Mouse (Mus musculus) myocyte (in vitro differentiated cells): ENCODE results near the gene Zbtb43. TPM values are rescaled to one million over a fixed set of nuclear protein-coding genes. Genes with fewer than 3 reads are reported as not detected.

Experiments used
- H3K27me3 ChIP-seq: one replicate; pipeline ENCODE4 v1.6.1; 2011; ENCODE audit not compliant: control insufficient read depth, insufficient read depth, insufficient read length
- H3K36me3 ChIP-seq: one replicate; pipeline ENCODE4 v1.6.1; 2011; ENCODE audit not compliant: control insufficient read depth, insufficient read depth
- H3K4me2 ChIP-seq: one replicate; pipeline ENCODE4 v1.6.1; 2011; ENCODE audit warnings: low read depth, control low read depth
- H3K4me3 ChIP-seq: one replicate; pipeline ENCODE4 v1.5.1; 2011; ENCODE audit warnings: mild to moderate bottlenecking, control low read depth, moderate library complexity
- H3K79me2 ChIP-seq: one replicate; pipeline ENCODE4 v1.6.1; 2011; ENCODE audit not compliant: control insufficient read depth, insufficient read depth
- H3ac ChIP-seq: one replicate; pipeline ENCODE4 v1.6.1; 2011; ENCODE audit not compliant: control insufficient read depth, insufficient read length
- CEBPB ChIP-seq: IDR thresholded peaks from 2 replicates; pipeline ENCODE4 v1.6.1; 2011; ENCODE audit warnings: mild to moderate bottlenecking, moderate library complexity; ENCODE audit not compliant: poor library complexity, insufficient read depth, severe bottlenecking
- E2F4 ChIP-seq: IDR thresholded peaks from one replicate; pipeline ENCODE4 v1.6.1; 2011; ENCODE audit warnings: mild to moderate bottlenecking, control low read depth, moderate library complexity; ENCODE audit not compliant: insufficient read depth
- MAX ChIP-seq: IDR thresholded peaks from one replicate; pipeline ENCODE4 v1.6.1; 2011; ENCODE audit warnings: low read depth, mild to moderate bottlenecking, control low read depth
- MYOD1 ChIP-seq, 3 experiments: IDR thresholded peaks; one replicate each; pipeline ENCODE4 v1.6.1; 2011; ENCODE audit warnings: control low read depth in 2 of 3, low read depth in 2 of 3, mild to moderate bottlenecking in 2 of 3, moderate library complexity in 1 of 3; ENCODE audit not compliant: insufficient read length in 2 of 3, control insufficient read depth in 1 of 3
- MYOG ChIP-seq, 3 experiments: IDR thresholded peaks; one replicate each; pipeline ENCODE4 v1.6.1; 2011; ENCODE audit warnings: control low read depth in 2 of 3, low read depth in 2 of 3, mild to moderate bottlenecking in 2 of 3; ENCODE audit not compliant: insufficient read length in 2 of 3, control insufficient read depth in 1 of 3, insufficient read depth in 1 of 3
- POLR2A ChIP-seq: IDR thresholded peaks from one replicate; pipeline ENCODE4 v1.6.1; 2011; ENCODE audit warnings: low read depth, mild to moderate bottlenecking, control low read depth, moderate library complexity; ENCODE audit not compliant: insufficient read length
- POLR2AphosphoS2 ChIP-seq: IDR thresholded peaks from one replicate; pipeline ENCODE4 v1.6.1; 2011; ENCODE audit warnings: low read depth, control low read depth; ENCODE audit not compliant: insufficient read length
- REST ChIP-seq: IDR thresholded peaks from one replicate; pipeline ENCODE4 v1.6.1; 2011; ENCODE audit warnings: mild to moderate bottlenecking, control low read depth, moderate library complexity; ENCODE audit not compliant: insufficient read depth, insufficient read length
- SRF ChIP-seq: IDR thresholded peaks from one replicate; pipeline ENCODE4 v1.6.1; 2011; ENCODE audit warnings: low read depth; ENCODE audit not compliant: control insufficient read depth, insufficient read length
- TCF12 ChIP-seq: IDR thresholded peaks from one replicate; pipeline ENCODE4 v1.6.1; 2011; ENCODE audit warnings: mild to moderate bottlenecking, control low read depth; ENCODE audit not compliant: poor library complexity, insufficient read depth, severe bottlenecking
- TCF3 ChIP-seq: IDR thresholded peaks from one replicate; pipeline ENCODE4 v1.6.1; 2011; ENCODE audit warnings: low read depth, control low read depth; ENCODE audit not compliant: insufficient read length
- USF1 ChIP-seq: IDR thresholded peaks from one replicate; pipeline ENCODE4 v1.6.1; 2011; ENCODE audit warnings: low read depth, mild to moderate bottlenecking, control low read depth, moderate library complexity
- polyA plus RNA-seq: library from polyadenylated mRNA; unstranded; fragments of >200 nt; fragmentation: generic; extraction: Trizol; gene quantifications from one replicate; pipeline ENCODE4 v1.2.1, GENCODE M21; 2012; ENCODE audit warnings: missing spikeins

Zbtb43 gene
- polyA plus RNA-seq, 1 experiment = 10.5 TPM

- H3K4me2 ChIP-seq = no peak overlapping the region
- no peak overlapping the region for H3K4me3 ChIP-seq
- H3K36me3 ChIP-seq = peaks cover 39% of the 10 kb centered on the region
- peaks cover 16% of the 10 kb centered on the region for H3K79me2 ChIP-seq
- no peak overlapping the region for H3ac ChIP-seq
- TF ChIP-seq TCF12 (no peak), USF1 (no peak)
- no peaks in the 10 kb centered on the region for H3K27me3 ChIP-seq
Measured at GRCm38 (mm10) chr2:33456696-33457095, 11.7 kb downstream of the Zbtb43 start.

DNA sequence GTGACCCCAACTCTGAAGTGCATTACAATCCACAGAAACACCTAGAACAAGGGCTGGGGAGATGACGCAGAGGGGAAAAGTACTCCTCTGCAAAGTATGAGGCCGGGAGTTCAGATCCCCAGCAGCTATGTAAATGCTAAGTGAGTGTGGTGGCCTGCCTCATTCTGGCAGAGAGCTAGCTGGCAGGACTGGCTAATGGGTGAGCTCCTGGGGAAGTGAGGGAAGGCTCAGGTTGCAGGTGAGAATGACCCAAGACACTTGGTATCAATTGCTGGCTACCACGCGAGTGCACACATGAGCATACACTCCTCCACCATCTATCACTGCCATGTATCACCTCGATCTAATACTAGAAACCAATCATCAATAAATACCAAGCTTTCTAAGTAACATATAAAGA, 12.1 kb downstream of the Zbtb43 start:
- H3K27me3 ChIP-seq = no peaks in the 10 kb centered on the region
- no peak overlapping the region for H3K4me3 ChIP-seq
- no peak overlapping the region for H3K4me2 ChIP-seq
- peaks cover 44% of the 10 kb centered on the region for H3K36me3 ChIP-seq
- peaks cover 16% of the 10 kb centered on the region for H3K79me2 ChIP-seq
- no peak overlapping the region for H3ac ChIP-seq
- TF ChIP-seq E2F4 (no peak), POLR2A (no peak), TCF3 (no peak), MYOD1 (IDR thresholded peaks at IDR 0.05; ENCODE audit: control insufficient read depth in 1 of 3, insufficient read length in 2 of 3, low read depth in 2 of 3) (no peak), USF1 (no peak), MAX (no peak), POLR2AphosphoS2 (no peak), SRF (no peak), TCF12 (no peak), MYOG (IDR thresholded peaks at IDR 0.05; ENCODE audit: control insufficient read depth in 1 of 3, insufficient read depth in 1 of 3, insufficient read length in 2 of 3, low read depth in 2 of 3) (no peak), REST (no peak), CEBPB (no peak)

- no peaks in the 10 kb centered on the region for H3K27me3 ChIP-seq
- TF ChIP-seq REST (no peak), TCF3 (no peak), USF1 (no peak), MAX (no peak), SRF (no peak), E2F4 (no peak), CEBPB (no peak), MYOD1 (IDR thresholded peaks at IDR 0.05; ENCODE audit: control insufficient read depth in 1 of 3, insufficient read length in 2 of 3, low read depth in 2 of 3) (no peak), MYOG (IDR thresholded peaks at IDR 0.05; ENCODE audit: control insufficient read depth in 1 of 3, insufficient read depth in 1 of 3, insufficient read length in 2 of 3, low read depth in 2 of 3) (no peak), POLR2A (no peak), TCF12 (no peak), POLR2AphosphoS2 (no peak)
Measured at GRCm38 (mm10) chr2:33455350-33455749, 13.0 kb downstream of the Zbtb43 start.

DNA sequence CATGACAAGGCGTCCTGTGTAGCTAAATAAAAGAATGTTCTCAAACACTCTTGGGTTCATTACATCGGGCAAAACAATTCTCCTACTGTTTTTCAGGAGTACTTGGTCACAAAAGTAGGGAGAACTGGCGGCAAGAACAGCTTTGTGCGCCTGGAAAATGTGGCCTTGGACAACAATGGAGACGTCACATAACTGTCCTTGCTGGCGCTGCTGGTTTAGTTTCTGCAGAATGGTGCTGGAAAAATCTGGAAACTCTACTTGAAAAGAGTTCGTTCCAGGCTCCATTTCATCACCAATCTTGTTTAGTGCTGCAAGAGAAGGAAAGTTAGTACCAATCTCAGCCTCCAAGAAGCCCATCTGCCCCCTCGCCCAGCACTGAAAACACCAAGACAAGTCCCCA, 13.5 kb downstream of the Zbtb43 start:
- no peak overlapping the region for H3K4me3 ChIP-seq
- H3K36me3 ChIP-seq = peaks cover 46% of the 10 kb centered on the region
- no peak overlapping the region for H3ac ChIP-seq
- H3K79me2 ChIP-seq = peaks cover 10% of the 10 kb centered on the region
- H3K4me2 ChIP-seq = no peak overlapping the region
- TF ChIP-seq CEBPB (no peak), USF1 (no peak), POLR2A (no peak), POLR2AphosphoS2 (no peak), SRF (no peak), MAX (no peak), E2F4 (no peak), MYOD1 (IDR thresholded peaks at IDR 0.05; ENCODE audit: control insufficient read depth in 1 of 3, insufficient read length in 2 of 3, low read depth in 2 of 3) (no peak), REST (no peak), MYOG (IDR thresholded peaks at IDR 0.05; ENCODE audit: control insufficient read depth in 1 of 3, insufficient read depth in 1 of 3, insufficient read length in 2 of 3, low read depth in 2 of 3) (no peak), TCF12 (no peak), TCF3 (no peak)
- no peaks in the 10 kb centered on the region for H3K27me3 ChIP-seq

More at GRCm38 (mm10) chr2:33455350-33455749, 13.0 kb downstream of the Zbtb43 start:
- Histone ChIP-seq H3K4me2 (no peak overlapping the region), H3K79me2 (peaks cover 16% of the 10 kb centered on the region), H3ac (no peak overlapping the region), H3K36me3 (peaks cover 44% of the 10 kb centered on the region), H3K4me3 (no peak overlapping the region)

GRCm38 (mm10) chr2:33453476-33453875, 14.9 kb downstream of the Zbtb43 start:
- Histone ChIP-seq H3K4me3 (no peak overlapping the region), H3K4me2 (no peak overlapping the region), H3ac (no peak overlapping the region), H3K79me2 (peaks cover 3% of the 10 kb centered on the region), H3K36me3 (peaks cover 41% of the 10 kb centered on the region), H3K27me3 (no peaks in the 10 kb centered on the region)
- TF ChIP-seq POLR2AphosphoS2 = no peak
- TF ChIP-seq MYOD1 (IDR thresholded peaks at IDR 0.05; ENCODE audit: control insufficient read depth in 1 of 3, insufficient read length in 2 of 3, low read depth in 2 of 3) = no peak
- no peak for TF ChIP-seq CEBPB
- no peak for TF ChIP-seq E2F4
- TF ChIP-seq SRF = no peak
- TF ChIP-seq REST = no peak
- TF ChIP-seq TCF3 = no peak
- no peak for TF ChIP-seq MYOG (IDR thresholded peaks at IDR 0.05; ENCODE audit: control insufficient read depth in 1 of 3, insufficient read depth in 1 of 3, insufficient read length in 2 of 3, low read depth in 2 of 3)
- no peak for TF ChIP-seq TCF12
- TF ChIP-seq USF1 = no peak
